Mouse (Mus musculus) central nervous system, embryonic 14 days (tissue): ENCODE results near the gene Zswim1. TPM values are rescaled to one million over a fixed set of nuclear protein-coding genes. Genes with fewer than 3 reads are reported as not detected.

ENCODE experiments used
- polyA plus RNA-seq: library from polyadenylated mRNA; depleted of rRNA; stranded (reverse); fragments of >200 nt; gene quantifications from 2 replicates; pipeline ENCODE4 v1.2.3, GENCODE M21; 2012; rRNA removed

Zswim1 gene
- 11.8 and 12.3 TPM in 2 replicates for polyA plus RNA-seq

GRCm38 (mm10) chr2:164822636-164823165 is at the start of gene Zswim1:
TSS of gene Zswim1 (plus strand) at chr2:164822686.

GRCm38 (mm10) chr2:164779481-164780086 is 42.9 kb upstream of the Zswim1 start, which contains the start of gene Tnnc2:
TSS of gene Tnnc2 (minus strand) at chr2:164779967.

GRCm38 (mm10) chr2:164785481-164786387 is 36.8 kb upstream of the Zswim1 start, which contains the start of gene Snx21:
TSS of gene Snx21 (plus strand) at chr2:164785823.

GRCm38 (mm10) chr2:164804533-164805331 is 17.8 kb upstream of the Zswim1 start, which contains the start of the genes Acot8 and Zswim3:
TSS of gene Acot8 (minus strand) at chr2:164804882.
TSS of gene Zswim3 (plus strand) at chr2:164805098.

GRCm38 (mm10) chr2:164828437-164828836 is 6.0 kb downstream of the Zswim1 start, which contains the start of gene Spata25:
TSS of gene Spata25 (minus strand) at chr2:164828537.

GRCm38 (mm10) chr2:164832748-164833301 is 10.3 kb downstream of the Zswim1 start, which contains the start of gene Ctsa:
TSS of gene Ctsa (plus strand) at chr2:164832873.

GRCm38 (mm10) chr2:164833314-164833959 is 11.0 kb downstream of the Zswim1 start, which contains the start of gene Neurl2:
TSS of gene Neurl2 (minus strand) at chr2:164833456.

GRCm38 (mm10) chr2:164857101-164857821 is 34.8 kb downstream of the Zswim1 start, which contains the start of gene Pltp:
TSS of gene Pltp (minus strand) at chr2:164857711.

Other genes starting within 250 kb of the Zswim1 start
- not detected in 2 replicates for gene Spint3, start 249.2 kb upstream of the Zswim1 start, polyA plus RNA-seq
- gene Wfdc6a, start 237.2 kb upstream of the Zswim1 start, polyA plus RNA-seq: not detected in 2 replicates
- gene Eppin, start 229.1 kb upstream of the Zswim1 start, polyA plus RNA-seq: not detected in 2 replicates
- not detected in 2 replicates for gene Wfdc6b, start 209.2 kb upstream of the Zswim1 start, polyA plus RNA-seq
- gene Wfdc8, start 209.1 kb upstream of the Zswim1 start, polyA plus RNA-seq: 0.04 TPM in 1 of 2 replicates, not detected in the other
- not detected in 2 replicates for gene Wfdc16, start 183.9 kb upstream of the Zswim1 start, polyA plus RNA-seq
- not detected in 2 replicates for gene Wfdc10, start 166.6 kb upstream of the Zswim1 start, polyA plus RNA-seq
- not detected in 2 replicates for gene Wfdc9, start 166.1 kb upstream of the Zswim1 start, polyA plus RNA-seq
- gene Wfdc11, start 148.6 kb upstream of the Zswim1 start, polyA plus RNA-seq: not detected in 2 replicates
- gene Wfdc13, start 137.6 kb upstream of the Zswim1 start, polyA plus RNA-seq: not detected in 2 replicates
- gene Spint4, start 124.2 kb upstream of the Zswim1 start, polyA plus RNA-seq: not detected in 2 replicates
- gene Spint5, start 107.4 kb upstream of the Zswim1 start, polyA plus RNA-seq: not detected in 2 replicates
- gene Wfdc3, start 76.8 kb upstream of the Zswim1 start, polyA plus RNA-seq: 1.0 and 1.1 TPM in 2 replicates
- gene Dnttip1, start 76.7 kb upstream of the Zswim1 start, polyA plus RNA-seq: 60.1 and 64.9 TPM in 2 replicates
- 143 and 191 TPM in 2 replicates for gene Ube2c, start 52.8 kb upstream of the Zswim1 start, polyA plus RNA-seq
- gene Tnnc2, start 42.7 kb upstream of the Zswim1 start, polyA plus RNA-seq: 0.54 and 60.3 TPM in 2 replicates
- gene Snx21, start 36.9 kb upstream of the Zswim1 start, polyA plus RNA-seq: 20.5 and 22.1 TPM in 2 replicates
- gene Acot8, start 17.8 kb upstream of the Zswim1 start, polyA plus RNA-seq: 30.2 and 33.6 TPM in 2 replicates
- 8.6 and 9.6 TPM in 2 replicates for gene Zswim3, start 17.6 kb upstream of the Zswim1 start, polyA plus RNA-seq
- gene Spata25, start 5.9 kb downstream of the Zswim1 start, polyA plus RNA-seq: 0.31 and 0.49 TPM in 2 replicates
- 126 and 143 TPM in 2 replicates for gene Ctsa, start 10.2 kb downstream of the Zswim1 start, polyA plus RNA-seq
- gene Neurl2, start 10.8 kb downstream of the Zswim1 start, polyA plus RNA-seq: 4.2 and 5.6 TPM in 2 replicates
- gene Pltp, start 35.0 kb downstream of the Zswim1 start, polyA plus RNA-seq: 62.6 and 75.4 TPM in 2 replicates
- gene Pcif1, start 56.6 kb downstream of the Zswim1 start, polyA plus RNA-seq: 49.4 and 52.0 TPM in 2 replicates
- gene Zfp335, start 89.1 kb downstream of the Zswim1 start, polyA plus RNA-seq: 38.2 and 41.2 TPM in 2 replicates
- gene Mmp9, start 118.1 kb downstream of the Zswim1 start, polyA plus RNA-seq: 17.1 and 19.8 TPM in 2 replicates
- gene Slc12a5, start 138.1 kb downstream of the Zswim1 start, polyA plus RNA-seq: 68.2 and 75.9 TPM in 2 replicates
- 113 and 127 TPM in 2 replicates for gene Ncoa5, start 212.2 kb downstream of the Zswim1 start, polyA plus RNA-seq
- gene Cd40, start 232.9 kb downstream of the Zswim1 start, polyA plus RNA-seq: 9.4 and 9.7 TPM in 2 replicates